Mouse (Mus musculus) kidney, embryonic 14.5 days (tissue): Measurements from ENCODE around the gene Tub. TPM values are rescaled to one million over a fixed set of nuclear protein-coding genes. Genes with fewer than 3 reads are reported as not detected.

Source experiments
- ATAC-seq: fragments of 200-750 bp; cut with Nextera tagmentation; 2 replicates; pipeline ENCODE4 v1.8.0; 2017; ENCODE audit warnings: moderate number of reproducible peaks, mild to moderate bottlenecking, moderate TSS enrichment, moderate library complexity; ENCODE audit not compliant: low FRiP score, low TSS enrichment
- H3K27ac ChIP-seq: fragments of 300-500 bp; sonication (generic); 2 replicates; pipeline ENCODE4 v1.5.1; 2014; ENCODE audit warnings: low read depth, mild to moderate bottlenecking, low read length, moderate library complexity, mixed read lengths
- H3K27me3 ChIP-seq: fragments of 300-500 bp; sonication (generic); 2 replicates; pipeline ENCODE4 v1.6.1; 2014; ENCODE audit warnings: mild to moderate bottlenecking, low read length; ENCODE audit not compliant: control insufficient read depth, insufficient read depth
- H3K36me3 ChIP-seq: fragments of 300-500 bp; sonication (generic); 2 replicates; pipeline ENCODE4 v1.6.1; 2014; ENCODE audit warnings: low read length, mixed read lengths; ENCODE audit not compliant: control insufficient read depth, insufficient read depth
- H3K4me1 ChIP-seq: fragments of 300-500 bp; sonication (generic); 2 replicates; pipeline ENCODE4 v1.6.1; 2014; ENCODE audit warnings: low read length, mixed read lengths; ENCODE audit not compliant: control insufficient read depth, insufficient read depth
- H3K4me2 ChIP-seq: fragments of 300-500 bp; sonication (generic); replicated peaks from 2 replicates; pipeline ENCODE4 v1.6.1; 2014; ENCODE audit warnings: low read depth, mild to moderate bottlenecking, low read length
- H3K4me3 ChIP-seq: fragments of 300-500 bp; sonication (generic); 2 replicates; pipeline ENCODE4 v1.5.1; 2014; ENCODE audit warnings: mild to moderate bottlenecking, low read length
- H3K9ac ChIP-seq: fragments of 300-500 bp; sonication (generic); 2 replicates; pipeline ENCODE4 v1.6.1; 2014; ENCODE audit warnings: low read depth, mild to moderate bottlenecking, low read length, moderate library complexity
- H3K9me3 ChIP-seq: fragments of 300-500 bp; sonication (generic); 2 replicates; pipeline ENCODE4 v1.6.1; 2016; ENCODE audit warnings: low read length; ENCODE audit not compliant: control insufficient read depth
- WGBS: fragments of 180-500 bp; shearing (Covaris S2); extraction: QIAGEN DNeasy Blood & Tissue Kit; methylation state at CpG from one replicate; pipeline ENCODE4 v1.1.7; 2014; 5-methylcytosine and 5-hydroxymethylcytosine counted together
- polyA plus RNA-seq: library from polyadenylated mRNA; unstranded; fragments of >200 nt; fragmentation: Nextera tagmentation; extraction: Ambion mirVana; gene quantifications from 2 replicates; pipeline ENCODE4 v1.2.1, GENCODE M21; 2014

Tub gene
- polyA plus RNA-seq, 1 experiment from 2014 or later, result 0.81 TPM

DNA sequence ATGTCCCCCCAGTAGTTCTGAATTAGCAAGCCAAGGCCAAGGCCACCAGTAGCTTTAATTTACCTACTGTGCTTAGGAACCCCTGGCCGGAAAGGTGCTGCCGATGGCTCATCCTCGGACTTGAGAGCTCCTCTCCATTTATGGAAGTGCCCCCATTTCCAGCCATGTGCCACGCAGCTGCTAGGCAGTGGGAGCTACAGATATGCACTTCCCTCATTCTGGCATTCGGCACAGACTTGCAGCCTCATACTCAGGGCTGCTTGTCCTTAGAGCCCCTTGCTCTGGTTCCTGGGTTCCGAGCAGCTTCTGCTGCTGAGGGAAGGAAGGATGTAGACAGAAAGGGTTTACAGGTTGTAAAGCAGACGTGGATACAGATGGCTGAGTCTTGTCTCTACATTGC, 64.7 kb downstream of the Tub start:
- no peak overlapping the region for H3K4me3 ChIP-seq
- H3K27me3 ChIP-seq, result peaks cover 28% of the 10 kb centered on the region
- ATAC-seq, result no peak

DNA sequence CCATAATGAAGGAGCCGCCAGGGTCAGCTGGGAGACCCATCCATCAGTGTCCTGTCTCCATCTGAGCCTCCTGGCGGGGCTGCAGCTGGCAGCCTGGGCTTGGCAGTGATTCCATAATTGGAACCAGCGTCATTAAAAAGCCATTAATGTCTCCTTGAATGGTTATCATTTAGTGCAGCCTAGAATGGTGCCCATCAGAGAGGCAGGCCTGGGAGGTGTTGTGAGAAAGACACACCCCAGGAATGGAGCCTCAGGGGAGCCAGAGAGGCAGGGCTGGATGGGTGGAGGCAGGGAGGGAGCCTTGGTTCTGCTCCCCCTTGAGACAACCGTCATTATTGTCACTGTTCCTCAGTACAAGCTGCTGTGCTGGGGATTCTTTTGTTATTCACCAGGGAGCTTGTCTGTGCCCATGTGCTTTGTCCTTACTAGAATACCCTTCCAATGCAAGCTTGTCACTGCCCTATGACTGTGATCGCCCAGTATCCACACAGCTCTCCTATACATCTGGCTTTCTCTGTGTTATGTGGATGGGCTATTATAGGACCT, 66.3 kb downstream of the Tub start:
- Histone ChIP-seq H3K27me3 (peaks cover 12% of the 10 kb centered on the region), H3K36me3 (no peaks in the 10 kb centered on the region), H3K9ac (no peak overlapping the region), H3K4me3 (no peak overlapping the region), H3K4me2 (no peak overlapping the region), H3K27ac (no peak overlapping the region), H3K9me3 (no peaks in the 10 kb centered on the region), H3K4me1 (no peaks in the 10 kb centered on the region)
- 0 out of 2 replicates have a peak, but pooled peaks have one; percentile 24 for ATAC-seq
- 46% methylated on average over 5 of the region's 5 CpGs for WGBS

More for the DNA sequence above, 64.7 kb downstream of the Tub start:
- no peaks in the 10 kb centered on the region for H3K4me1 ChIP-seq
- no peak overlapping the region for H3K9ac ChIP-seq
- no peaks in the 10 kb centered on the region for H3K9me3 ChIP-seq
- H3K27ac ChIP-seq, result no peak overlapping the region
- WGBS, result 84% methylated on average over 7 of the region's 7 CpGs
- no peak overlapping the region for H3K4me2 ChIP-seq
- no peaks in the 10 kb centered on the region for H3K36me3 ChIP-seq

DNA sequence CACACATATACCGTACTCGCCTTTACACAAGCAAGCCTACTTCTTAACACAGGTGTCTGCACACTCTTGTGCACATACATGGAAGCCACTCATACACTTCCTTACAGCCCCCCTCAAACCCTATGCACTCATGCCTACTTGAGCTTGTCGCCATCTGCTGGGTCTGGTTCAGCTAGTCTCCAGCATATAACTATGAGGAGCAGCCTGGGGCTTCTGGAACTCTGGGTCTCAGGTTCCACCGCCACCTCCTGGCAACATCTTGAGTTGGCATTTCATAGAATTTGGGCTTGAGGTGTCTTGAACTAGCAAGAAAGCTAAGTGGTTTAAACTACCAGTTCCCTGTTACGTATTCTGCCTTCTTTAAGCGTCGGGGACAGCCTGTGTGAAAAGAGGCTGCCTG, 69.1 kb downstream of the Tub start:
- no peak overlapping the region for H3K4me3 ChIP-seq
- no peak for ATAC-seq
- WGBS, result 90% methylated on average over 7 of the region's 7 CpGs
- H3K4me2 ChIP-seq, result no peak overlapping the region
- no peaks in the 10 kb centered on the region for H3K9me3 ChIP-seq
- H3K27me3 ChIP-seq, result no peaks in the 10 kb centered on the region
- no peak overlapping the region for H3K27ac ChIP-seq
- no peak overlapping the region for H3K9ac ChIP-seq
- no peaks in the 10 kb centered on the region for H3K4me1 ChIP-seq
- no peaks in the 10 kb centered on the region for H3K36me3 ChIP-seq

DNA sequence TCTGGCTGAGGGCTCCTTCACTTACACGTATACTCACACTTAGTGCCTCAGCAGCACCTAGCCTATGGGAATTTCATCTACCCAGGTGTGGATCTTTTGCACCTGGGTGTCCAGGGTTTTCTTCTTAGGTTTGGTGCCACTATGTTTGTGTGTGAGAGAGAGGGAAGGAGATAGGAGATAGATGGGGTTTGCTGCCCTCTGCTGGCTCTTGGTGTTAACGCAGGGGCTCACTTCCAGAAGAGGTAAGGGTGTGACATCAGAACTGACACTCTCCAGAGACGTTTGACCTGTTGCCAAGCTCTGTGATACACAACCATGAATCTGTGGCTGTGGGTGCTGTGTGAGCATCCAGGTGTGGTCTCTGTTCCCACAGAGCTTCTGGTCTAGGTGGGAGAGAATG, 71.3 kb downstream of the Tub start:
- Histone ChIP-seq H3K9ac (no peak overlapping the region), H3K4me3 (no peak overlapping the region), H3K4me2 (no peak overlapping the region), H3K36me3 (no peaks in the 10 kb centered on the region), H3K9me3 (no peaks in the 10 kb centered on the region), H3K27me3 (no peaks in the 10 kb centered on the region), H3K4me1 (no peaks in the 10 kb centered on the region), H3K27ac (no peak overlapping the region)
- peak; percentile 10; the same call in 1 of the 2 replicates for ATAC-seq
- 19% methylated on average over 3 of the region's 3 CpGs for WGBS

DNA sequence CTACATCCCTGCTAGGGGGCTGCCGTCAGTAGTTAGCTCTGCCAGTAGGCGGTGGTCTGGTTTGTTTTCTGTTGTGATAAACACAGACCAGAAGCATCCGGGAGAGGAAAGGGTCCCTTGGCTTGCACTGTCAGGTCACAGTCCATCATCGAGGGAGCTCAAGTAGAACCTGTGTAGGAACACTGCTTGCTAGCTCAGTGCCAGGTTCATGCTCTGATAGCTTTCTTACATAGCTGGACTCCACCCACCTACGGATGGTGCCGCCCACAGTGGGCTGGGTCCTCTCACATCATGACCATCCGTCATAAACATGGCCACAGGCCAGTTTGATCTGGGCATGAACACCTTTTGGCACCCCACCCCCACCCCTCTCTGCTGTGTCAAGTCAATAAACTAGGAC, 75.6 kb downstream of the Tub start:
- 89% methylated on average over 7 of the region's 7 CpGs for WGBS
- H3K36me3 ChIP-seq, result no peaks in the 10 kb centered on the region
- H3K27me3 ChIP-seq, result no peaks in the 10 kb centered on the region
- no peak overlapping the region for H3K4me3 ChIP-seq
- H3K27ac ChIP-seq, result no peak overlapping the region
- H3K9ac ChIP-seq, result no peak overlapping the region
- ATAC-seq, result no peak
- no peaks in the 10 kb centered on the region for H3K9me3 ChIP-seq
- H3K4me2 ChIP-seq, result no peak overlapping the region
- no peaks in the 10 kb centered on the region for H3K4me1 ChIP-seq

DNA sequence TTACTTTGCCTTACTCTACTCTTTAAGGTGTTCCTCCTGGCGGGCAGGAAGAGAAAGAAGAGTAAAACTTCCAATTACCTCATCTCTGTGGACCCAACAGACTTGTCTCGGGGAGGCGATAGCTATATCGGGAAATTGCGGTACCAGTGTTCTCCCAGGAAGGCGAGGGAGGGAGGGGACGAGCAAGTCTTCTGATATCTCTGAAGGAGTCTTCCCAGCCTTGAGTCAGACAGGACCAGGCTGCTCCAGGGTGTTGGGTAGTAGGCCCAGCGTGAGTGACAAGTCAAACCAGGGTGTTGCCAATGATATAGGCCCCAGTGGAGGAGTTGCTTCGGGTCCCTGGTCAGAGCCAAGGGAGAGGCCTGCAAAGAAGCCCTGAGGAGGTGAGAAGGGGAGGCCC, 76.8 kb downstream of the Tub start:
- Histone ChIP-seq H3K4me1 (no peaks in the 10 kb centered on the region), H3K9ac (no peak overlapping the region), H3K27me3 (no peaks in the 10 kb centered on the region), H3K27ac (no peak overlapping the region), H3K4me3 (no peak overlapping the region), H3K9me3 (no peaks in the 10 kb centered on the region), H3K4me2 (no peak overlapping the region), H3K36me3 (no peaks in the 10 kb centered on the region)
- no peak for ATAC-seq
- WGBS, result 84% methylated on average over 9 of the region's 9 CpGs

DNA sequence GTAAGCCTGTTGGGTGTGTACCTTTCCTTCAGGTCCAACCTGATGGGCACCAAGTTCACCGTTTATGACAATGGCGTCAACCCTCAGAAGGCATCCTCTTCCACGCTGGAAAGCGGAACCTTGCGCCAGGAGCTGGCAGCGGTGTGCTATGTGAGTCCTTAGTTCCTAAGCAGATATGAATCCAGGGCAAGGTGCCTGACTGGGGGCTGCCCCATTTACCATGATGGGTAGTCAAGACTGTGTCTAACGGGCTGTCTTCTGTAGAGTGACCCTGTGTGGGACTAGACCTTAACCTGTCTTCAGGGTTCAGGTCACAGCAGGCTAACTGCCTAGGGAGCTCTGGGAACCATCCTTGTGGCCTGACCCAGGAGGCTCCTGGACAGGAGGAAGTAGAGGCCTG, 77.6 kb downstream of the Tub start:
- WGBS, result 96% methylated on average over 7 of the region's 7 CpGs
- H3K4me2 ChIP-seq, result no peak overlapping the region
- H3K4me3 ChIP-seq, result no peak overlapping the region
- no peak overlapping the region for H3K9ac ChIP-seq
- H3K4me1 ChIP-seq, result no peaks in the 10 kb centered on the region
- H3K27me3 ChIP-seq, result no peaks in the 10 kb centered on the region
- H3K36me3 ChIP-seq, result no peaks in the 10 kb centered on the region
- no peak overlapping the region for H3K27ac ChIP-seq
- ATAC-seq, result no peak
- no peaks in the 10 kb centered on the region for H3K9me3 ChIP-seq

DNA sequence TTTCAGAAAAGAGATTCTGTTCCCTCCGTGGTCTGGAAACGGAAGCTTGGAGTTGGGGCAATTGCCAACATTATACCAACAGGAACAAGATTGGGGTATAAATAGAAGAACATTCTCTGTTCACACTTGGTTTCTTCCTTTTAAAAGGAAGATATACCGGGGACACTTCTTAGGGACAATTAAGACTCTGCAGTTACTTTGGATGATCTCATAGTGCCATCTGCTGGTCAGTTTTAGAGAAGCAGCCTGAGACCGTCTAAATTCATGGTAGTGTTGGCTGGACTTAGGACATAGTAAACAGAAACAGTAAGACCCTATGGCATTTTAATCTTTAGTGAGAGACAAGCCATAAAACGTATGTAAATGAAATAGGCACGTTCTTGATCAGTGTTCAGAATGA, 78.1 kb downstream of the Tub start:
- Histone ChIP-seq H3K27ac (no peak overlapping the region), H3K9me3 (no peaks in the 10 kb centered on the region), H3K4me1 (no peaks in the 10 kb centered on the region), H3K36me3 (no peaks in the 10 kb centered on the region), H3K9ac (no peak overlapping the region), H3K4me3 (no peak overlapping the region), H3K4me2 (no peak overlapping the region), H3K27me3 (no peaks in the 10 kb centered on the region)
- ATAC-seq, result peak; percentile 44; the same call in 1 of the 2 replicates
- 29% methylated on average over 6 of the region's 6 CpGs for WGBS

DNA sequence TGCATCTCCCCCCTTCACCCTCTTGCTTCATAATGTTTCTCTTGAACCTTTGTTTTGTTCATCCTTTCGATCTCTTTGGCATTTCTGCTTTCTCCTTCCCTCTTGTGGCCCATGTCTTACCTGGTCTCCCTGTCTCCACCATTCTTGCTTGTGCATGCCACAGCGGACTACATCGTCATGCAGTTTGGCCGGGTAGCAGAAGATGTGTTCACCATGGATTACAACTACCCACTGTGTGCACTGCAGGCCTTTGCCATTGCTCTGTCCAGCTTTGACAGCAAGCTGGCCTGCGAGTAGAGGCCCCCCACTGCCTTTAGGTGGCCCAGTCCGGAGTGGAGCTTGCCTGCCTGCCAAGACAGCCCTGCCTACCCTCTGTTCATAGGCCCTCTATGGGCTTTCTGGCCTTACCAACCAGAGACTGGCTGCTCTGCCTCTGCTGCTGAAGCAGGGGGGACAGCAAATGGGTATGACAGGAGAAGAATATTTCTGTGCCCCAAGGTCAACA, 79.9 kb downstream of the Tub start:
- Histone ChIP-seq H3K27ac (no peak overlapping the region), H3K9ac (no peak overlapping the region), H3K4me2 (no peak overlapping the region), H3K4me1 (no peaks in the 10 kb centered on the region), H3K9me3 (no peaks in the 10 kb centered on the region), H3K27me3 (no peaks in the 10 kb centered on the region), H3K36me3 (no peaks in the 10 kb centered on the region), H3K4me3 (no peak overlapping the region)
- WGBS, result 93% methylated on average over 6 of the region's 6 CpGs
- no peak for ATAC-seq
